Mouse (Mus musculus) hindbrain, embryonic 12.5 days (tissue): ENCODE data around the gene Shoc2. TPM values are rescaled to one million over a fixed set of nuclear protein-coding genes. Genes with fewer than 3 reads are reported as not detected.

Experiments used
- ATAC-seq: fragments of 200-750 bp; cut with Nextera tagmentation; 2 replicates; pipeline ENCODE4 v1.8.0; 2017; ENCODE audit warnings: moderate TSS enrichment; ENCODE audit not compliant: low FRiP score
- H3K27ac ChIP-seq: fragments of 300-500 bp; sonication (generic); 2 replicates; pipeline ENCODE4 v1.5.1; 2016; ENCODE audit warnings: mild to moderate bottlenecking
- H3K27me3 ChIP-seq: fragments of 300-500 bp; sonication (generic); 2 replicates; pipeline ENCODE4 v1.6.1; 2016; ENCODE audit warnings: mild to moderate bottlenecking
- H3K36me3 ChIP-seq: fragments of 300-500 bp; sonication (generic); 2 replicates; pipeline ENCODE4 v1.6.1; 2016; ENCODE audit warnings: mild to moderate bottlenecking
- H3K4me1 ChIP-seq: fragments of 300-500 bp; sonication (generic); 2 replicates; pipeline ENCODE4 v1.6.1; 2016
- H3K4me2 ChIP-seq: fragments of 300-500 bp; sonication (generic); replicated peaks from 2 replicates; pipeline ENCODE4 v1.6.1; 2016; ENCODE audit warnings: mild to moderate bottlenecking
- H3K4me3 ChIP-seq: fragments of 300-500 bp; sonication (generic); 2 replicates; pipeline ENCODE4 v1.5.1; 2016; ENCODE audit warnings: mild to moderate bottlenecking
- H3K9ac ChIP-seq: fragments of 300-500 bp; sonication (generic); 2 replicates; pipeline ENCODE4 v1.6.1; 2016; ENCODE audit warnings: mild to moderate bottlenecking, moderate library complexity
- H3K9me3 ChIP-seq: fragments of 300-500 bp; sonication (generic); replicated peaks from 2 replicates; pipeline ENCODE4 v1.6.1; 2016; ENCODE audit warnings: mild to moderate bottlenecking
- WGBS: fragments of 180-500 bp; shearing (Covaris S2); methylation state at CpG from one replicate; pipeline ENCODE4 v1.1.7; 2016; 5-methylcytosine and 5-hydroxymethylcytosine counted together
- polyA plus RNA-seq: library from polyadenylated mRNA; unstranded; fragments of >200 nt; fragmentation: Nextera tagmentation; extraction: Ambion mirVana; gene quantifications from 2 replicates; pipeline ENCODE4 v1.2.1, GENCODE M21; 2016

Shoc2 gene
- polyA plus RNA-seq, 1 experiment from 2014 or later: 73.3 TPM

DNA sequence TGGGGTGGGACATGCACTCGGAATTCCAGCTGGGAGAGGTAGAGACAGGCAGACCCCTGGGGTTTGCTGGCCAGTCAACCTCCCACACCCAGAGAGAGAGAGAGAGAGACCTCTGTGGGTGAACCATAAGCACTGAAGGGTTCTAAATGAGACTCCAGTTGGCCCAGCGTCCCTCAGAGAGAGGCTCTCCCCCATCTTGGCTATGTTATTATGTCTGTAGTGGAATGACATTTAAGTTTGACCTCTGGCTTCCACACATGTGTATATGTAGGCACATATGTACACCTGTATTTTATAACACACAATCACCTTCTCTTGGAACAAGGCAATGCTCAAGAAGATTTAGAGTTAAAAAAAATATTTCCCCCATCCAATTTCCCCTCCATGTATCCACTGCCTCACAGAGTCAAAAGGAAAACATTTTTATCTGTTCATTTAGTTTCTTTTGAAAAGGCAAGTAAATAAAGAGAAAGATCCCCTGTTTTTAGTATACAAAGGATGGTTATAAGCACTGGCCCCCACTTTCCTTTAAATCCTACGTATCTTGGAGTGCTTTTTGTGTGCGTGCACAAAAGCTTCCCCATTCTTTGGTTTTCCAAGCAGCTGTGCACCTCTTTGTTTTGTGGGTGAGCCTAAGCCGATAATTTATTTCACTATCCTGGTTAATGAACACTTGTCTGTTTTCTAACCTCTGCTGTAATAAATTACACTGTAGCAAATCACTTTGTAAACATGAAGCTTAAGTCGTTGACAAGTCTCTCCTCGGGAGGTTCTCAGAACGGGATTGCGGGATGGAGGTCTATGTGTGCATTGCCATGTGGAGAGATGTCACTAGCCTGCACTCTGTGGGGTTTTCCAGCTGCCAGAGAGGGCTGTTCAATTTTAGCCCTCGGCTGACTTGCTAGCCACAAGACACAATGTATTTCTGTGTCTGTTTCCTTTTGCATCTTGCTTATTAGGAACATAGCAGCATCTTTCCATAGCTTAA lies 132.6 kb downstream of the Shoc2 start:
- Histone ChIP-seq H3K36me3 (no peaks in the 10 kb centered on the region), H3K4me3 (no peak overlapping the region), H3K9ac (no peak overlapping the region), H3K27ac (no peak overlapping the region), H3K4me2 (no peak overlapping the region), H3K4me1 (peaks cover 3% of the 10 kb centered on the region; the same call in 1 of the 2 replicates), H3K9me3 (no peaks in the 10 kb centered on the region), H3K27me3 (no peaks in the 10 kb centered on the region)
- ATAC-seq: no peak
- 30% methylated on average over 10 of the region's 10 CpGs for WGBS

- Histone ChIP-seq H3K27me3 (no peaks in the 10 kb centered on the region), H3K9ac (no peak overlapping the region), H3K4me3 (no peak overlapping the region), H3K4me2 (no peak overlapping the region), H3K4me1 (peaks cover 1% of the 10 kb centered on the region; the same call in 1 of the 2 replicates), H3K27ac (no peak overlapping the region), H3K36me3 (no peaks in the 10 kb centered on the region), H3K9me3 (no peaks in the 10 kb centered on the region)
- ATAC-seq: no peak
- WGBS: 89% methylated on average over 9 of the region's 9 CpGs
These were observed 137.2 kb downstream of the Shoc2 start for GRCm38 (mm10) chr19:54081303-54081702.

DNA sequence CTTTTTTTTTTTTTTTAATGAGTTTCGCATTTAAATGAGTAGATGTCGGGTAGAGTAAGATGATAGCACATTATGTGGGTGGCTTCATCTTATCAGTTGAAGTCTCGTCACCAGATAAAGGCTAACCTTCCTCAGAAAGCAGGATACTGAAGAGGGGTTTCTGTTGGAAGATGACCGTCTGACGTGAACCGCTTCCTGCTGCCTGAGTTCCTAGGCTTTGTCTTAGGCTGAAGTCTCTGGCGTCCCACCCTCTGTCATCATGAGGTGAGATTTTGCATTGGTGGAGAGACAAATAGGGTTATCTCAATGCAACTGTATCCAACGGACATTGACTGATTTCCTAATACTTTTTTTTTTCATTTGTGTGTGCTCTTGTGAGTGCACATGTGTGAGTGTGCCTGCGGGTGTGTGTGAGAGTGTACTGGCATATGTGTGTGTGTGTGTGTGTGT lies 137.6 kb downstream of the Shoc2 start:
- Histone ChIP-seq H3K27me3 (no peaks in the 10 kb centered on the region), H3K4me1 (no peaks in the 10 kb centered on the region; the same call in 1 of the 2 replicates), H3K9me3 (no peaks in the 10 kb centered on the region), H3K4me2 (no peak overlapping the region), H3K36me3 (no peaks in the 10 kb centered on the region), H3K9ac (no peak overlapping the region), H3K4me3 (no peak overlapping the region), H3K27ac (no peak overlapping the region)
- WGBS: 88% methylated on average over 9 of the region's 9 CpGs
- no peak for ATAC-seq

Other genes starting within 250 kb of the Shoc2 start
- 103 and 113 TPM in 2 replicates for gene Pdcd4, start 52.1 kb upstream of the Shoc2 start, polyA plus RNA-seq
- 113 and 119 TPM in 2 replicates for gene Bbip1, start 321 bp downstream of the Shoc2 start, polyA plus RNA-seq
- 4.1 and 4.9 TPM in 2 replicates for gene Adra2a, start 99.8 kb downstream of the Shoc2 start, polyA plus RNA-seq